Mouse (Mus musculus): ENCODE data around the gene Hmga2. TPM values are rescaled to one million over a fixed set of nuclear protein-coding genes. Genes with fewer than 3 reads are reported as not detected.

Hmga2 gene
- total RNA-seq, 2 experiments from 2014 or later, result 0.07 to 0.18 TPM

DNA sequence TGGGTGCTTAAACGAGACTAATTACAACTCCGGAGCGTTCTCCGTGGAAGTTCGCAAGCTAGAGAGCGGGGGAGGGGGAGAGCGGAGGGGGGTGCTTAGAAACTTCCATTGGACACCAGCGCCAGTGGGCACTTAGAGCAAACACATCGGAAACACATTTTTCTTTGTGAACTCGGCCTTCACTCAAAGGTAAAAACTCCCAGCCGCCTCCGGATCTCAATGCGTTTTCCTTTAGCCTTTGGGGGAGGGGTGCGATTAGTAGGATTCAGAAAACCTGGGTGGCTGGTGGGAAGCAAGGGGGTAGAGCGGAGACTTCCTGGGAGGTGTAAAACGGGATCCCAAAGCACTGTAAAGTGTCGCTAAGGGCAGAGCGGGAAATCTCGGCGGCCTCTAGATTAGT lies 2.0 kb downstream of the Hmga2 start:
- DNase-seq (ENCODE audit: low spot score in 2 of 2), result no peak

GRCm38 (mm10) chr10:120473218-120473617 lies 3.1 kb downstream of the Hmga2 start:
- DNase-seq (ENCODE audit: low spot score in 2 of 2), result no peak

- no peak for DNase-seq (ENCODE audit: low spot score in 2 of 2)
Measured at GRCm38 (mm10) chr10:120472606-120473005, 3.7 kb downstream of the Hmga2 start.

DNA sequence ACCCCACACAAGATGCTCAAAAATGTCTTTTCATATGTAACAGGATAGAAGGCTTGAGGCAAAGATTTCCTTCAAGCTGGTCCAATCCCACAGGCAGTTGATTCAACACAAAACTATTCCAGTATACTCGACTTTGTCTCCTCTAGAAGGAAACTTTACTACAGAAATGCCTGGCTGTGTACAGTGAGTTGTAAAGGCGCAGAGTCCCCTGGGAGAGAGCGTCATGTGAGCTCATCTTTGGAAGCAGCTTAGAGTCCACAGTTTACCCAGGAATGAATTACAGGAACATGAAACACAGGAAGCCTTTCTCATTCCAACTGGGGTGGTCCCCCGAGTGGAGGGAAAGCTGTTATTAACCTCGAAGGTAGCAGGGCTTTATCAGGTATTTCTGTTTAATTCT lies 11.1 kb downstream of the Hmga2 start:
- no peak for DNase-seq (ENCODE audit: low spot score in 2 of 2)

DNA sequence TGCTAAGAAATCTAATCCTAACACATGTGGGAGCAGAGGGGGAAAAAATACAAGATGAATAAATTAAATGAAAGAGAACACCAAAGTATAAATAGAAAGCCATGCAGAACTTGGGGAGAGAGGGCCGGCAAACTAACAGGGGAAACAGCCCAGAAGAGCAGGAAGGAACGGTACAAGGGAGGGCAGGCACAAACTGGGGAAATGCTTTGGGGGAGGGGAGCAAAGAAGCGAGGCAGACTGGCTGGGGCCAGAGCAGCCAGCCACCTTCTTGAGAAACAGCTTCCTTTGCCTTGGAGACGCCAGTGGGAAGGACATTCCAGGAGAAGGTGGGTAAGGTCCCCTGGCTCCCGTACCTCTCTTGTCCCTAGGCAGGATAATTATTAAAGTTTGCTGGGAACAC lies 14.5 kb downstream of the Hmga2 start:
- no peak for DNase-seq (ENCODE audit: low spot score in 2 of 2)

DNA sequence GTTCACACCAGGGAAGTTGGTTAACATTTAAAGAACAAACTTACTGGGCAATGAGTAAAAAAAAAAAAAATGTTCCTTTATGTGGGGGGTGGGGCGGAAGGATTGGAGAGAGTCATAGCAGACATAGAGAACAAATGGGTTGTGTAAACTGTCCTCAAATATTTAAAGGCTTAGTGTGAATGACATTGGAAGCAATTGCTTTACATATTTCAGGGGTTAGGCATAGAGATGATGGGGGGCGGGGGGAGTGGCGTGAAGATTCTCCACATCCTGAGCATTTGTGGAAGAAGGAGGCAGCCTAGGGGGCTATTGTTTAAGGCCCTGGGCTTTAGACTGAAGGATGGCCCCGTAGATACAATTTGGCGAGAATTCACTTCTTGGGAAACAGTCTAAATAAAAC lies 15.0 kb downstream of the Hmga2 start:
- no peak for DNase-seq (ENCODE audit: low spot score in 2 of 2)

- no peak for DNase-seq (ENCODE audit: low spot score in 2 of 2)
Measured at GRCm38 (mm10) chr10:120458866-120459265, 17.4 kb downstream of the Hmga2 start.

DNA sequence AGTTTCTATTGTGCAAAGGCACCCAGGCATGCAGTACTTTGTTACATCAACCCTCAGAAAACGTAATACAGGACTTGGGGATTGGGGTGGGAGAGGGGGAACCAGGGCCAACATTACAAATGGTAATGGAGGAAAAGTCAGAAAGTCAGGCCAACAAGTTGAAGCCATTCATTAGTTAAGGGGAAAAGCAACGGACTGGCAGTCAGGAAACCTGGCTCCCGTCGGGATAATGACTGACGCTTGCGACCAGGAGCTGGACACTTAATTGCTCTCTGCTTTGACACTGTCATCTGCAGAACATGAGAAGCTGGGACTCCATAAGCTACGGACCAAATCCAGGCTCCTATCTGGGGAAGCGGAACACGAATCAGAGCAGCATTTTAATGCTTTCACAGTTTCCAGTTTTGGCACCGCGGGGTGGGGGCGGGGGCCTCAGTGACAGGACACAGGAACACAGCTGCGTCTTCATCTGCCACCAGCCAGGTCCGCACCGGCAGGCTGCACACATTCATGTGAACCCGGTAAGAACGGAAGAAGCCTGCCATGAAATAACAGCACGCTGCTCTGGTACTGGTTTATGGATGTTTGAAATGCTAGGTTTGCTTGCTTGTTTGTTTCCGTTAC lies 26.5 kb downstream of the Hmga2 start:
- DNase-seq (ENCODE audit: low spot score in 2 of 2), result no peak

DNA sequence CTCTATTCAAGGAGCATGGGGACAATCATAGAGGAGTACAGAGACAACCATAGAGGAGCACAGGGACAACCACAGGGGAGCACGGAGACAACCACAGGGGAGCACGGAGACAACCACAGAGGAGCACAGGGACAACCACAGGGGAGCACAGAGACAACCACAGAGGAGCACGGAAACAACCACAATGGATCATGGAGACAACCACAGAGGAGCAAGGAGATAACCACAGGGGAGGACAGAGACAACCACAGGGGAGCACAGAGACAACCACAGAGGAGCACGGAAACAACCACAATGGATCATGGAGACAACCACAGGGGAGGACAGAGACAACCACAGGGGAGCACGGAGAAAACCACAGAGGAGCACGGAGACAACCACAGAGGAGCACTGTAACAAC lies 29.5 kb downstream of the Hmga2 start:
- DNase-seq (ENCODE audit: low spot score in 2 of 2), result no peak

DNA sequence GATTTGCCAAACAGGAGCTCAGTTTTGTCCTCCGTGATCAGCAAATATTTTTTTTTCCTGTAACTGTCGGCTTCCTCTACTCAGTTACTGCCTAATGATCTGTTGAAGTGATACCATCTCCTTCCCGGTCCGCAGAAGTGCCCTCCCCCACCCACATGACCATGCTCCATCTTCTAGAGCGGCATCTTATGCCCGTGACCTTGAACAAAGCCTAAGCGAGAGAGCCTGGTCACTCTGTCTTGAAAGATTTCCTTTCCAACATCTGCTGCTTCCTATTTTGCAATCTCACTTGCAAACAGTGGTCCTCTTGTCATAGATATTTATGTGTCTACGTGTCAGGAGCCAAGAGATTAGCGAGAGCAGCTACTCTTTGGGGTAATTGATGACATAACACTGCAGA lies 30.1 kb downstream of the Hmga2 start:
- no peak for DNase-seq (ENCODE audit: low spot score in 2 of 2)

DNA sequence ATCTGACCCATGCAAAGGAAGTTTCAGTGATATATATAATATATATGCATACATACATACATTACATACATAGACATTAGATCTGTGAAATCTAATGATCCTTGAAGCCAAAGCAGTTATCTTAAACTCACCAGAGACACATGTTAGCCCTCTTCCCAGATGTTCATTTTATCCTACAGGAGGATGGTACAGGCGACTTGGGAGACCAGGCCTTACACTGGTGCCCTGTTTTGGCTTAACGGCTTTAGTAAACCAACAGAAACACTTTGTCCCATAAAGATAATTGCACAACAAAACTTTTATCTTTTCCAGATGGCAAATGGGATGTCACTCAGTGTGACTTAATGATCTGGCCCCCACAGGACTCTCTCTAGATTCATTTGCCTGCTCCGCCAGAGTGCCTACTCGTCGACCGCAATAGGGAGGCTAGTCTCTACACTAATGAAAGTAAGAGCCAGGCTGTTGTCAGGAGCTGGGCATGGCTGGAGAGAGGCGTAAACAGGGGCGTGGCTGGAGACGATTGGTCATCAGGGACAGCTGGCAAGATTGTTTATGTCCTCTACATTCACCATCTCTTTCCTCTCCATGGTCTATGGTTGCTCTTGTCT lies 31.7 kb downstream of the Hmga2 start:
- DNase-seq (ENCODE audit: low spot score in 2 of 2), result no peak

DNA sequence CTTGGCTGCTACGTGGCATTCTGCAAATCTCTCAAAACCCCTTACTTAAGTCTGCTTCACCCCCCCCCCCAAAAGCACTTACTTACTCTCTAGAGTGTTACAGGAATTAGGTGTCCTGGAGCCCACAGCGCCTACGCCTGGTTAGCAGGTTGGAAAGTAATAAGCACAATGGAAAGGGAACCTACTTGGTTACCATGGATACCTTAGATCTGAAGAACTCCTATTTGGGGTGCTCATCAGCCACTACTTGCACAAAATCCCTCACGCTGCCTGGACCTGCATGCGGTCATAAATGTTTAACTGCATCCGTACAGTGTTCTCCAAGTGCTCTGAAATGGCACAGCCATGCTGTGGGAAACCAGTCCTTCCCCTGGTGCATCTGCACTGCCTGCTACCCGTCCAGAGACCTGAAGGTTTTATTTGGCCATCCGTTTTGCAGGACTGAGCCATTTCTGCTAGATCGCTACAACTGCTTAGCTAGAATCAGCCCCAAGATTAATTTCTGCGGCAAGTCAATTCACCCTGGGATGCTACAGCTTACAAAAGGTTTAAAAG lies 32.4 kb downstream of the Hmga2 start:
- DNase-seq (ENCODE audit: low spot score in 2 of 2), result no peak

DNA sequence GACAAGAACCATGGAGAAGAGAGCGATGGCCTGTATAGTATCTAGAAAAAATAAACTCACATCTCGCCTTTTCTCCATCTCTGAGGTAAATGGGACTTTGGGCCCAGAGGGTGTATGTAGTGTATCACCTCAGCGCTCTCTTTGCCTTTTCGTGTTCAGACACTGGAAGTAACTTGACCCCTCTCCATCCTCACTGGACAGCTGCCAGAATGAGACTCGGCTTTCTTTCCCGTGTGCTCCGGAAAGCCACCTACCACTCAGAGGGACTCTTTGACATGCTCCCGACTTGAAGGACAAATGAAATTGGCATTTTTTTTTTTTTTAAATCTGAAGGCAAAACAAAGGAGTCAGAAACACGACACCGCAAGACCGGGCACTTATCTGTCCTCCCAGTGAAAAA lies 35.0 kb downstream of the Hmga2 start:
- DNase-seq (ENCODE audit: low spot score in 2 of 2), result no peak

DNA sequence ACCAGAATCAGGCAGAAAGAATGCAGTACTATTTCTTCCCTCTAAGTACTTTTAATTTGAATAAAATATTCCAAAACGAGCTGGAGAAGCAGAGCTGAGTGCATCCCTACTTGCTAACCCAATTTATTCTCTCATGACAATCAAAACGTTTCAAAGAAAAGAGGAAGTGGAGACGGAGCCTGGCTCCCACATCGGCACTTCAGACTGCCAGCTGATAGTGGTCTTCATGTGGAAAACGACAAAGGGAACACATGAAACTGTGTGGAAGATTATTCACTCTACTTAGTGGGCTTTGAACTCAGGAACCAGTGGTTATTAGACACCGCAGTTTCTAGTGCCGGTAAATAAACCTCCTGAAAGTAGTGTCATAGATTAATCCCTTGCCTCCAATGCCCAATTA lies 41.8 kb downstream of the Hmga2 start:
- DNase-seq (ENCODE audit: low spot score in 2 of 2), result no peak

- DNase-seq (ENCODE audit: low spot score in 2 of 2), result no peak
Measured at GRCm38 (mm10) chr10:120433463-120433815, 42.8 kb downstream of the Hmga2 start.

GRCm38 (mm10) chr10:120432731-120433462 lies 43.4 kb downstream of the Hmga2 start:
- DNase-seq (ENCODE audit: low spot score in 2 of 2), result no peak

DNA sequence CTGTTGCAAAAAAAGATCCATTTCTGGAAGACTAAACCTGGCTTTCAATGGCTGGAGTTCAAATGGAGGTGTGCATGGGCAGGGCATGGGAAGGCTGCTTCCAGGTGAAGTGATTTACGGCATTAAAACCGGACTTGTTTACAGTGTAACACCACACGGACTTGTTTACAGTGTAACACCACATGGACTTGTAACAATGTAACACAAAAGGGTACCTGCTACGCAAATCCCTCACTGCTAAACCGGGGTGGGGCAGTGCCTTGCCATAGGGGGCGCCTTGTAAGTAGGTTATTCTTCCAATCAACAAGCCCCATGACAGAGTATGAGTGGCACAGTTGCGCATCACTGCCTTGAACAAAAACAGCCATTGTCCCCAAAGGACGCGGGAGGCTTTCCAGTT lies 44.2 kb downstream of the Hmga2 start:
- no peak for DNase-seq (ENCODE audit: low spot score in 2 of 2)

DNA sequence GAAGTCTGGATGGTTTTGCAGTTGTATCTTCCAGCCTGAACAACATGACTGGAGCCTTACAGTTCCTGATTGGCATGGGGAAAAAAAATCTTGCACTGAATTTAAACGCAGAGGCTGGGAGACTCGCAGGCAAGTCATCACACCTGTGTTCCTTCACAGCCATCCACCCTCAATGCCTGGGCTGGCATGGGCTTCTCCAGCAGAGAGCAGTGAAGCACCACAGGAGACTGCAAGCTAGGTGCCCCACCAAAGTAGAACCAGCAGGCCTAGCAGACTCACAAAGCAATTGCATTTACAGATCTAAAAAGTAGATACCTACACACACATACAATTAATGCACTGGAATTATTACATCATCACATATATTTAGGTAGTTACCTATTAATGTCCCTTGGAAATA lies 44.8 kb downstream of the Hmga2 start:
- peak in 1 of 2 experiments; percentile 11 for DNase-seq (ENCODE audit: low spot score in 2 of 2)

DNA sequence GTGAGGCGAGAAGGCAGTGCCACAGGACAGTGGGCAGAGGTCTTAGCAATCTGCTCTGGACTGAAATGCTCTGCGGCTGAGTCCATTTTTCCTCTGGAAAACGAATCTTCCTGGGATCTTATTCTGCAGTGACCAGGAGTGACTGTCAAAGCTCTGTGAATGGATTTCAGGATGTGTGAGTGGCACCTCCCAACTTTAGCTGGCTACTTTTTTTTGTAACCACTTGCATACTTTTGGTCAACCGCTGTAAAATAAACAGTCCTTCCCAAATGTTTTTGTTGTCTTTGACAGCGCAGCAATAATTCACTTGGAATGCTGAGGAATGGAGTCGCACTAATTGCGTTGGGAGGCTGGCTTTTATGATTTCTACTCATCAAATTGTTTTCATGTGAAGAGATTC lies 45.8 kb downstream of the Hmga2 start:
- no peak for DNase-seq (ENCODE audit: low spot score in 2 of 2)

- no peak for DNase-seq (ENCODE audit: low spot score in 2 of 2)
Measured at GRCm38 (mm10) chr10:120429758-120430259, 46.5 kb downstream of the Hmga2 start.

DNA sequence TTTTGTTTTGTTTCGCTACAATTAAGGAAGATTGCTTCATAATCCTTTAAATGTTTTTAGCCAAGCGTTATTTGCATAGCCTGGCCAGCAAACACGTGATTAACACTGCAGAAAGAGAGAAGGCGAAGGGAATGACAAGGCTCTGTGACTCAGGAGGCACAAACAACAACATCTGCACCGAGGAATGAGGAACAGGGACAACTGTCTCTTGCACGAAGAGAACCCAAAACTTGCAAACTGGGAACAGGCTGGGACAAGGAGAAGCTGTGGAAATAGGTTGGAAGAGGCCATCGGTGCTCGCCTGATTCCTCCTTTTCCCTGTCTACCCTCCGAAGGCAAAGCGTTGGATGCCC lies 47.1 kb downstream of the Hmga2 start:
- DNase-seq (ENCODE audit: low spot score in 2 of 2), result no peak

- peak in 1 of 2 experiments; percentile 35 for DNase-seq (ENCODE audit: low spot score in 2 of 2)
Measured at GRCm38 (mm10) chr10:120428430-120429198, 47.7 kb downstream of the Hmga2 start.

All from layer of hippocampus, adult 18-20 months (tissue).